Mouse (Mus musculus) Patski (cell line): ENCODE results near the gene Mapk3. TPM values are rescaled to one million over a fixed set of nuclear protein-coding genes. Genes with fewer than 3 reads are reported as not detected.

ENCODE experiments used
- ATAC-seq: fragments of 100-300 bp; one replicate; pipeline ENCODE4 v1.8.0; 2021
- CTCF ChIA-PET: fragments of 350-600 bp; sonication (Branson Sonifier 250); formaldehyde crosslinking; loops from one replicate; lab custom pipeline; 2022; ENCODE audit warnings: inconsistent platforms; lab: Charles Lee
- POLR2A ChIA-PET: fragments of 350-600 bp; sonication (Branson Sonifier 250); formaldehyde crosslinking; loops from one replicate; lab custom pipeline; 2022; ENCODE audit warnings: antibody characterized with exemption, inconsistent platforms; lab: Charles Lee
- DNase-seq: peaks from one replicate; pipeline ENCODE4 v3.0.0-alpha.2; 2011; ENCODE audit warnings: low read depth, low spot score
- H3K27me3 ChIP-seq: fragments of 371-371 bp; one replicate; pipeline ENCODE4 v1.5.1; 2021
- CTCF ChIP-seq: fragments of 100-300 bp; IDR thresholded peaks from one replicate; pipeline ENCODE4 v1.5.1; 2021
- in situ Hi-C: fragments of 300-500 bp; cut with MboI; formaldehyde crosslinking; loops from 3 replicates; pipeline ENCODE4 v1.11.1; 2018; ENCODE audit warnings: low pct_unique_long_range_greater_than_20kb, mixed read lengths
- polyA plus RNA-seq: library from polyadenylated mRNA; unstranded; gene quantifications from one replicate; pipeline ENCODE4 v1.2.3, GENCODE M21; 2021

Mapk3 gene
- polyA plus RNA-seq, 1 experiment from 2014 or later: 122 TPM

DNA sequence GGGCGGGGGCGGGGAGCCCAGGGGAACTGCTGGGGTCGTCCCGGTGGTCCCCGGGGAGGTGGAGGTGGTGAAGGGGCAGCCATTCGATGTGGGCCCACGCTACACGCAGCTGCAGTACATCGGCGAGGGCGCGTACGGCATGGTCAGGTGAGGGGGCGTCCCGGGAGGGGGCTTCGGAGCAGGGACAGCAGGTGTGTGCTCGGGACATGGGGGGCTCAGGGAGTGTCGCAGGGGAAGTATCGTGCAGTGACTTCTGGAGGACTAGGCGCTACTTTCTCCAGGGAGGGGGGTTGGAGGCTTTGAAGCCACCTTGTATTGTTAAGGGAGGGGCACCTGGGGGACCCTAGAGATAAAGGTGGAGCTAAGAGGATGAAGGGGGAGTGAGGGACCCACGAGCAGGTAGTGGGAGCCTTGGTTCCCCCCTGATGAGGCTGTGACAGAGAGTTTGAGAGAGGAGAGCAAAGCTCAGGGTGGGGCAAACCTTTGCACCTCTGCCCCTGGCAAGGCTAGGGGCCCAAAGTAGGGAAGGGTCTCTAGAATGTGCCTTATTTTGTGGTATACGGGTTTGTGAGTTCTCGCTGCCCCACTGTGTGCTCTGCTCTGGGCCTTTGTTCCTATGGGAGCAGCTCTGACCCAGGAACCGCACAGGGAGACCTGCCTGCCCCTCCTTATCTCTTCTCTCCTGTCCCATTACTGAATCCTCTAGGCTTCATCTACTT lies 430 bp downstream of the Mapk3 start:
- ATAC-seq (no peak), DNase-seq (no peak)
- no peaks in the 10 kb centered on the region for H3K27me3 ChIP-seq
- ChIA-PET CTCF (no interaction called here), POLR2A (interaction anchor here (1.0 to 1.5 kb wide), 2 partner anchors 15 to 25 kb away, joined by 3 to 6 read pairs; no protein-coding TSS in a partner anchor)
- in situ Hi-C loops: no loop called here
- TF ChIP-seq CTCF: no peak

DNA sequence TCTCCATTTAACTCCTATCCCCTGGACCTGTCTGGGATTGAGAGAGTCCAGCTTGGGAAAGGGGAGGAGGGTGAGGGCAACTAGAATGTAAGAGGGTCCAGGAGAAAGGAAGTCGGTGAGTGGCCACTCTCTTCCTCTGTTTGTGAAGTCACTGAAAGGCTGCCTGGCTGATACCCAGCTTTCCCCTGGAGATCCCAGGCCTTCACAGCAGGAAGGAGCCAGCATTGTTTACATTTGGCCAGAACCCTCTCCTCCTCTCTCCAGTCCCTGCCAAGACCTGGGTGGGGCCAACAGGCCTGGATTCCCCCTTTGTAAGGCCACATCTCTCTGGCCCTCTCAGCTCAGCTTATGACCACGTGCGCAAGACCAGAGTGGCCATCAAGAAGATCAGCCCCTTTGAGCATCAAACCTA lies 996 bp downstream of the Mapk3 start:
- H3K27me3 ChIP-seq: no peaks in the 10 kb centered on the region
- ATAC-seq: no peak
- no peak for TF ChIP-seq CTCF
- ChIA-PET POLR2A (interaction anchor here (0.6 to 1.5 kb wide), 3 partner anchors 15 to 30 kb away, joined by 3 to 6 read pairs (median 3); no protein-coding TSS in a partner anchor), CTCF (interaction anchor here (1.2 kb wide), 1 partner anchor 10 kb away, joined by 5 read pairs; no protein-coding TSS in a partner anchor)
- in situ Hi-C loops: no loop called here
- DNase-seq: no peak

DNA sequence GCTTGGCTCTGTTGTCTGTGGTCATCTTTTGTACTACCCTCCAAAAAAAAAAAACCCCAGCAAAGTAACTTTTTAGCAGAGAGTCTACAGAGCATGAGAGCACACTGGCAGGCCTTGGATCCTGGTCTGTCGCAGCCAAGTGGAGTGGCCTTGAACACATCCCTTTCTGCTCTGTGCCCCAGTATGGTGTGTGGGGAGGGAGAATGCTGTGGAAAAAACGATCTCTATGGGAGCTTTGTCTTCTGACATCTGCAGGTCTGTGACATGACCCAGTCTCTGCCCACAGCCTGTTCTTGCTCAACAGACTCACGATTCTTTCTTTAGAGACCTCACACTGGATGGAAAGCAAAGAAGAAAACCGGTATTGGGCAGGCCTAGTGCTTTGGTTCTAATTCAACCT lies 1.6 kb downstream of the Mapk3 start:
- DNase-seq (no peak), ATAC-seq (no peak)
- POLR2A ChIA-PET: interaction anchor here (0.6 to 1.5 kb wide), 3 partner anchors 14 to 29 kb away, joined by 3 to 6 read pairs (median 3); no protein-coding TSS in a partner anchor
- CTCF ChIA-PET: interaction anchor here (1.2 to 1.5 kb wide), 2 partner anchors 9 to 14 kb away, joined by 3 to 5 read pairs; no protein-coding TSS in a partner anchor
- no peaks in the 10 kb centered on the region for H3K27me3 ChIP-seq
- in situ Hi-C loops: no loop called here
- TF ChIP-seq CTCF: no peak

DNA sequence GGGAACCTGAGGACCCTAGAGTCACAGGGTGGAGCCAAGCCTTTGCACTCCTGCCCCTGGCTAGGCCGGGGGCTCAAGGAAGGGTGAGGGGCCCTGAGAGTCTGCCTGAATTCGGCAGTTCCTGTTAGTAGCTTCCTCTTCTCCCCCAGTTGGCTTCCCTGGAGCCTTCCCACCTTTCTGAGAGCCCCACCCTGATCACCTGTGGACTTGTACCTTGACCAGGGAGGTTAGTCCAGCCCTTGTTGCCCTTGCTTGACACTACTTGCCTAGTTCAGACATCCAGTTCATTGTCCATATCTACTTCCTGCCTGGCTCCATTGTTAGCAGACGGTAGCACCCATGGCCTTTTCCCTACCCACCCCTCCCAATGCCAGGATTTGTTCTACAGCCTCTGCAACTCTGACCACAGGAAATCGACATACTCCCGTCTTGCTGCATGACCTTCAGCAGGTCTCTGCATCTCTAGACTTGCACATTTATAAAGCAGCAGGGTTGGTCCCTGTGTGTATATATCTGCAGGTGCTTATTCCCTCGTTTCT lies 2.2 kb downstream of the Mapk3 start:
- CTCF ChIA-PET: interaction anchor here (1.2 to 1.5 kb wide), 2 partner anchors 9 to 14 kb away, joined by 3 to 5 read pairs; no protein-coding TSS in a partner anchor
- DNase-seq: no peak
- H3K27me3 ChIP-seq: no peaks in the 10 kb centered on the region
- TF ChIP-seq CTCF: no peak
- POLR2A ChIA-PET: no interaction called here
- in situ Hi-C loops: no loop called here
- ATAC-seq: no peak

DNA sequence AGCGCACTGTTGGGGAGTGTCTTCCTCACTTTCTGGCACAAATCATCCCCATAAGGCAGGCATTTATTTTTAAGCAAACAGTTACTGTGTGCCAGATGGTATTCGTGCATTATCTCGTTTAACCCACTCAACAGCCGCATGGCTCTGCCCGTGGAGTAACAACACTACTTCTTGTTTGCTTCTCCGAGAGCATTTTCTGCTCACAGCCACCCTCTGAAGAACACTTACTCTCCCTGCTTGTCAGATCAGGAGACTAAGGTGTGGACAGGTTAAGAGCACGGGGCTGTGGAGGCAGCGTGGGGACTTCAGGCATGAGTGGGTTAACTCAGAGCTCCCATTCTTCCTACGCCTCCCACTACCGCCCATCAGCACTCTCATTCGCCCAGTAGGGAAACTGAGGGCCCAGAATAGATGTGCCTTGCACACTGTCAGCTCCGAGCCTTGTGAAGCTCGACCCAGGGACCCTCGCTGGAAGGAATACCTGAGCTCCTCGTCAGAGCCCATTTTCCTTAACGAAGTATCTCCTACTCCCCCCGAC lies 3.1 kb downstream of the Mapk3 start:
- no peak for TF ChIP-seq CTCF
- ChIA-PET POLR2A (no interaction called here), CTCF (interaction anchor here (1.5 kb wide), 1 partner anchor 13 kb away, joined by 3 read pairs; no protein-coding TSS in a partner anchor)
- in situ Hi-C loops: no loop called here
- no peaks in the 10 kb centered on the region for H3K27me3 ChIP-seq
- ATAC-seq (no peak), DNase-seq (no peak)

DNA sequence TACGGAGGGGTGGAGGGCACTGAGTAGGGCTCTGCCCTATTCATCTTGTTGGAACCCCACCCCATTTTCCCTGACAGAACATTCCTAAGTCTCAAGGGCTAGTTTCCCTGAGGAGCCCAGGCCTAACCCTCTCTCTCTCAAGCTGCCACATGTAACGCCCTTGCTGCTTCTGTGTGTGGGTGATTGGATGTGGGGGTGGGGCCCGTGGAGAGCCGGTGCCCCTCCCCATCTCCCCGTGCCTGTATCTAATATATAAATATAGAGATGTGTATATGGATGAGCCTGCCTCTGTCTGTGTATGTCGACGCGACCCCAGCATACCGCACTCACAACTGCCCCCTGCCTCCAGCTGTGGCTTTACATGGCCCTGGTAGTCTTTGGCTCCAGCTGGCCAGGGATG lies 6.1 kb downstream of the Mapk3 start:
- ATAC-seq (no peak), DNase-seq (no peak)
- ChIA-PET POLR2A (interaction anchor here (1.3 kb wide), 1 partner anchor 10 kb away, joined by 3 read pairs; no protein-coding TSS in a partner anchor), CTCF (interaction anchor here (1.1 kb wide), 1 partner anchor 10 kb away, joined by 3 read pairs; no protein-coding TSS in a partner anchor)
- no peak for TF ChIP-seq CTCF
- H3K27me3 ChIP-seq: no peaks in the 10 kb centered on the region
- in situ Hi-C loops: no loop called here

DNA sequence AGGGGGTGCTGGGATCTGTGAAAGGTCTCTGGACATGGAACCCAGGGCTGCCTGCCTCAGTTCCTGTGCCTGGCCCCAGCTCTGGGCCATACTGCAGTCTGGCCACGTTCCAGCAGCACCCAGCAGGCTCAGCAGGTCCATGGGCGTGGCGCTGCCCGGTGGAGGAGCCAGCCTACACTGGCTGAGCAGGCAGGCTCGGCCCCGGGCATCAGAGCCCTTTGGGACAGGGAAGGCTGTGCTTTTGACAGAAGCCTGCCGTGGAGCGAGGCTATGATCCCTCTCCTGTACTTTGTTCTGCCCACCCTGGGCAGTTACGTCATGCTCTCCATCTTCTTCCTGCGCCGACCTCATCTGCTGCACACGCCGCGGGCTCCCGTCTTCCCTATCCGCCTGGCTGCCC lies 6.8 kb downstream of the Mapk3 start, which contains the start of gene Gdpd3:
Gene Gdpd3, plus strand, starts transcription at position 134 of the 400 bp plus-strand sequence.
- in situ Hi-C loops: no loop called here
- DNase-seq (no peak), ATAC-seq (no peak)
- TF ChIP-seq CTCF: no peak
- ChIA-PET POLR2A (interaction anchor here (1.3 kb wide), 1 partner anchor 9 kb away, joined by 3 read pairs; no protein-coding TSS in a partner anchor), CTCF (interaction anchor here (1.1 kb wide), 1 partner anchor 9 kb away, joined by 3 read pairs; no protein-coding TSS in a partner anchor)
- H3K27me3 ChIP-seq: no peaks in the 10 kb centered on the region

DNA sequence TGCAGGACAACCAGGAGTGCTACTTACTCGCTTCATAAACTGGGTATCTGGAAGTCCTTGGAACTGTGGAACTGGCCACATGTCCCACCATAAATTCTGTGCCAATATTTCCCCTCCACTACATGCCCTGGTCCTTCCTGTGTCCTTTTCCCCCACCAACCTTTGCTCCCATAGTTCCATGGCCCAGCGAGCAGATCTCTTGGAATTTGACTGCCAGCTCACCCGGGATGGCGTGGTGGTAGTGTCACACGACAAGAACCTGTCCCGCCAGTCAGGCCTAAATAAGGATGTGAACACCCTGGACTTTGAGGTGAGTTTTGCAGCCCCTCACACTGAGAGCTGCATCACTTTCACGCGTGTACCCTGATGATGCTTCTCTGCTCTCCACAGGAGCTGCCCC lies 7.6 kb downstream of the Mapk3 start:
- ATAC-seq (no peak), DNase-seq (no peak)
- ChIA-PET POLR2A (no interaction called here), CTCF (interaction anchor here (2.3 kb wide), 1 partner anchor 13 kb away, joined by 9 read pairs; no protein-coding TSS in a partner anchor)
- in situ Hi-C loops: no loop called here
- H3K27me3 ChIP-seq: no peaks in the 10 kb centered on the region
- no peak for TF ChIP-seq CTCF

DNA sequence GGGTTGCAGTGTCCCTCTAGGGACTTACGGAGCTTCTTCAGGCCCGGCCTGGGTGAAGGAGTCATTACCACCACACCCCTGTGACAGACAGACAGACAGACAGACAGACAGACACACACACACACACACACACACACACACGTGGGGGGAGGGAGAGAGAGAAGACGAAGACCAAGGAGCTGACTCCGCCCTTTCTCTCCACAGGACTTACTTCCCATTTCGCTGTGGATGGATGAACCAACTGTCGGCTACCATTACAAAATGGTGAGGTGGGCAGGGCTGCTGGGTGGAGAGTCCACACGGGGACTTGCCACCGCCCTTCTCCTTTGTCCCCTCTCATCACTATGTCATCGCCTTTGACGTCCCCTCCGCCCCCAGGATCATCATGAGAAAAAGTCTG lies 11.4 kb downstream of the Mapk3 start:
- no peak for TF ChIP-seq CTCF
- no peaks in the 10 kb centered on the region for H3K27me3 ChIP-seq
- no peak for ATAC-seq

DNA sequence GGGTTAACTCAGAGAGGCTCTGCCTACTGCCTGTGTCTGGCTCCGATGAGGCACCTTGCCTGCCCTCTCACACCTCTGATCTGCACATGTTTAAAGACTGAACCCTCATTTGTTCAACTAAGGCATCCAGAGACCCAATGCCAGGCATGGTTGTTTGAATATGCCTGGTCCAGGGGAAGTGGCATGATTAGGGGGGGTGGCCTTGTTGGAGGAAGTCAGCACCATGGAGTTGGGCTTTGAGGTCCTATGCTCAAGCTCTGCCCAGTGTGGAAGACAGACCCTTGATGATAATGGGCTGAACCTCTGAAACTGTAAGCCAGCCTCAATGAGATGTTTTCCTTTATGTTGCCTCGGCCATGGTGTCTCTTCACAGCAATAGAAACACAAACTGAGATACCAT lies 13.9 kb downstream of the Mapk3 start:
- POLR2A ChIA-PET: no interaction called here
- ATAC-seq (no peak), DNase-seq (no peak)
- TF ChIP-seq CTCF: no peak
- CTCF ChIA-PET: no interaction called here
- no peaks in the 10 kb centered on the region for H3K27me3 ChIP-seq
- in situ Hi-C loops: no loop called here

More for the DNA sequence above, 11.4 kb downstream of the Mapk3 start:
- no peak for DNase-seq
- ChIA-PET CTCF (interaction anchor here (1.4 kb wide), 1 partner anchor 10 kb away, joined by 5 read pairs; no protein-coding TSS in a partner anchor), POLR2A (no interaction called here)
- in situ Hi-C loops: no loop called here
